Mouse (Mus musculus) heart, adult 2 months (tissue): ENCODE data around the gene Lrrc18. TPM values are rescaled to one million over a fixed set of nuclear protein-coding genes. Genes with fewer than 3 reads are reported as not detected.

Source experiments
- DNase-seq, 2 experiments: peaks; one replicate each; pipeline ENCODE4 v3.0.0; 2021
- H3K27ac ChIP-seq: fragments of 200-600 bp; 2 replicates; pipeline ENCODE4 v1.8.1; 2022
- H3K27me3 ChIP-seq: fragments of 200-500 bp; 2 replicates; pipeline ENCODE4 v1.6.1; 2012; ENCODE audit warnings: mild to moderate bottlenecking, low read length, inconsistent platforms, mixed read lengths; ENCODE audit not compliant: control insufficient read depth, insufficient read depth
- H3K36me3 ChIP-seq: fragments of 200-500 bp; 2 replicates; pipeline ENCODE4 v1.6.1; 2012; ENCODE audit warnings: low read length, inconsistent platforms; ENCODE audit not compliant: control insufficient read depth, insufficient read depth
- H3K4me1 ChIP-seq: fragments of 200-500 bp; 2 replicates; pipeline ENCODE4 v1.6.1; 2011; ENCODE audit warnings: low read length; ENCODE audit not compliant: control insufficient read depth, insufficient read depth
- H3K4me3 ChIP-seq: fragments of 200-600 bp; 2 replicates; pipeline ENCODE4 v1.8.1; 2022
- H3K79me2 ChIP-seq: fragments of 200-500 bp; replicated peaks from 2 replicates; pipeline ENCODE4 v1.6.1; 2012; ENCODE audit warnings: mild to moderate bottlenecking, inconsistent platforms, low read length, moderate library complexity, mixed read lengths; ENCODE audit not compliant: control insufficient read depth, insufficient read depth
- H3K9ac ChIP-seq: fragments of 200-500 bp; 2 replicates; pipeline ENCODE4 v1.6.1; 2012; ENCODE audit warnings: low read depth, mild to moderate bottlenecking, control low read depth, inconsistent platforms, low read length, mixed read lengths
- CTCF ChIP-seq: fragments of 200-600 bp; IDR thresholded peaks from 2 replicates; pipeline ENCODE4 v1.8.1; 2022; ENCODE audit warnings: antibody characterized with exemption, mild to moderate bottlenecking, moderate library complexity
- EP300 ChIP-seq: fragments of 200-500 bp; IDR thresholded peaks from 2 replicates; pipeline ENCODE4 v1.6.1; 2011; ENCODE audit warnings: low read depth, low read length, control low read depth; ENCODE audit not compliant: insufficient read depth
- POLR2A ChIP-seq: fragments of 200-500 bp; IDR thresholded peaks from 2 replicates; pipeline ENCODE4 v1.6.1; 2011; ENCODE audit warnings: mild to moderate bottlenecking, low read depth, low read length, control low read depth; ENCODE audit not compliant: insufficient read depth
- WGBS: fragments of 180-500 bp; shearing (Covaris S2); methylation state at CpG from one replicate; pipeline ENCODE4 v1.1.7; 2018; 5-methylcytosine and 5-hydroxymethylcytosine counted together
- intact Hi-C: fragments of 180-260 bp; cut with DNase I; formaldehyde crosslinking; loops from one replicate; pipeline ENCODE4 v1.15.1; 2025
- polyA plus RNA-seq: library from polyadenylated mRNA; depleted of rRNA; stranded (reverse); fragments of >200 nt; gene quantifications from 2 replicates; pipeline ENCODE4 v1.2.3, GENCODE M21; 2012
- total RNA-seq, 2 experiments: library from RNA; stranded (reverse); gene quantifications; 2 replicates each; pipeline ENCODE4 v1.2.3; 2021

Lrrc18 gene
- total and polyA plus RNA-seq, 3 experiments, result 0.25 to 0.55 (median 0.50) TPM

DNA sequence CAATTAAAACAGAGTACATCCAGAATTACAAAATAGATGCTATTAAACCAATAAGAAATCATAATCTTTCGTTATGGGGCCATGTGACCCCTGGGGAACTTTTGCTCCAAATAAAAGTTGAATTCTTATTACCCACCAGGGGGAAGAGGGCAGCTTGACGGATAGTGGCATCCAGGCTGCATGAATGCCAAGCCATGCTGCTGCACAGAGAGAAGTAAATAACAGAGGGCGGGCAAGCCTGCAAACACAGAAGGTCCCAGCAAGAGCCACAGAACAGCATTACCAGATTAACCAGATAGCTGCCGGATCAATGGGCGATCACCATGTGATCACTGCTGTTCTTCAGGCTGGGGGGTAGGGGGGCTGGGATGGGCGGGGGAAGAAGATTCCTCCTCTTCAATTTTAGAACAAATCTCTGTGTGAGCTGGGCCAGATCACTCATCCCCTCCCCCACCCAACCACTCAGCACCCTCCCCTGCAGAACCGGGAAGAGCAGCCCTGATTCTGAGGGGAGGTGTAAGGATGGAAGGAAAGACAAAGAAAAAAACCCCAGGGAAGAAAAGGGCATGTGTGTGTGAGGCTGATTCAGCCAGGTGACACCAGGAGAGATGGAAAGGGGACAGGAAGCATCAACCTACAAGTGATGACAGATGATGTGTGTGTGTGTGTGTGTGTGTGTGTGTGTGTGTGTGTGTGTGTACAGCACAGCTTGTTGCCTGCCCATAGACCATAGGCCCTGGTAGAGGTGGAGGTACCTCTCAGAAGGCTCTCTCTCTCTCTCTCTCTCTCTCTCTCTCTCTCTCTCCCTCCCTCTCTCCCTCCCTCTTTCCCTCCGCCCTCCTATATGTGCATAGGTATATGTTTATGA, 9.2 kb downstream of the Lrrc18 start:
- Histone ChIP-seq H3K4me1 (no peaks in the 10 kb centered on the region; the same call in 1 of the 2 replicates), H3K9ac (no peak overlapping the region), H3K4me3 (no peak overlapping the region), H3K36me3 (no peaks in the 10 kb centered on the region), H3K27ac (no peak overlapping the region), H3K79me2 (no peaks in the 10 kb centered on the region), H3K27me3 (no peaks in the 10 kb centered on the region)
- WGBS, result 64% methylated on average over 8 of the region's 8 CpGs
- TF ChIP-seq POLR2A (no peak), EP300 (no peak), CTCF (no peak)
- DNase-seq, result no peak
- intact Hi-C loops, result no loop called here

DNA sequence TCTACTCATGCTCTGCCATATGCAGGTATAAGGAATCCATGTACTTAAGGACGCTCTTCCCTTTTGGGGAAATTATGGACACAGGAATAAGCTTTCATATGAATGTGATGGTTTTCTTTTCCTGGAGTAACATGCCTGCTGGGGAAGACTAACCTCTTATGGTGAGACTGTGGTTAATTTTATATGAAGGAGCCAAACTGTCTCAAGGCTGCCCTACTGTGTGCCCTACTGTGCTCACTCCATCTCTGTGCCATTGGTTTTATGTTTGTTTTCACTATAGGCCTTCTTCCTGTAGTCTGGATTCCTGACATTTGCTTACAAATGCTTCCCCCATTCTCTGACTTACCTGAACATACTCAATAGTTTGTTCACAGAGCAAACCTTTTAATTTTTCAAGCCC, 13.9 kb downstream of the Lrrc18 start:
- H3K27me3 ChIP-seq, result no peaks in the 10 kb centered on the region
- WGBS, result 93% methylated on average over 1 of the region's 1 CpGs
- H3K4me1 ChIP-seq, result no peaks in the 10 kb centered on the region
- DNase-seq, result no peak
- H3K36me3 ChIP-seq, result no peaks in the 10 kb centered on the region
- no peak for TF ChIP-seq CTCF
- no peak for TF ChIP-seq POLR2A
- no peak for TF ChIP-seq EP300
- no peak overlapping the region for H3K9ac ChIP-seq
- intact Hi-C loops, result no loop called here
- H3K79me2 ChIP-seq, result no peaks in the 10 kb centered on the region
- H3K4me3 ChIP-seq, result no peak overlapping the region
- no peak overlapping the region for H3K27ac ChIP-seq

DNA sequence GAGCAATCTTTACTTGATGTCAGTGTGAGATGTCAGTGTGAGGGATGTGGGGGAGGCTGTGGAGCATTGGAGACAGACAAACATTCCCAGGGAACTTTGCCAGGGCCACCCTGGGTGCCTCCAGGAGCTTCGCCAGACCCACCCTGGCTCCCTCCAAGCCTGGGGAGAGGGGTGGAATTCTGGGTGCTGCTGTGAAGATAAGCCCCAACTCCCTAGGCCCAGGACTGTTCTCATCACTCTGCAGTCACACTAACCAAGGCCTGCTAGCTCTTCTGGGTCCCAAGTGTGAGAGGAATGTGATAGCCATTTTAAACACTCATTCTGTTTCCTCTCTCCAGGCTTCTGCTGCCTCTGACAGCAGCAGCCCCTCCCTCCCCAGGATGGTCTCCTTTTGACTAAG, 16.5 kb downstream of the Lrrc18 start:
- H3K79me2 ChIP-seq, result no peaks in the 10 kb centered on the region
- no peaks in the 10 kb centered on the region for H3K36me3 ChIP-seq
- H3K27me3 ChIP-seq, result no peaks in the 10 kb centered on the region
- no peak for DNase-seq
- intact Hi-C loops, result no loop called here
- TF ChIP-seq EP300 (no peak), CTCF (no peak), POLR2A (no peak)
- H3K4me3 ChIP-seq, result no peak overlapping the region
- H3K27ac ChIP-seq, result no peak overlapping the region
- WGBS, result 76% methylated on average over 1 of the region's 1 CpGs
- H3K4me1 ChIP-seq, result no peaks in the 10 kb centered on the region
- no peak overlapping the region for H3K9ac ChIP-seq

DNA sequence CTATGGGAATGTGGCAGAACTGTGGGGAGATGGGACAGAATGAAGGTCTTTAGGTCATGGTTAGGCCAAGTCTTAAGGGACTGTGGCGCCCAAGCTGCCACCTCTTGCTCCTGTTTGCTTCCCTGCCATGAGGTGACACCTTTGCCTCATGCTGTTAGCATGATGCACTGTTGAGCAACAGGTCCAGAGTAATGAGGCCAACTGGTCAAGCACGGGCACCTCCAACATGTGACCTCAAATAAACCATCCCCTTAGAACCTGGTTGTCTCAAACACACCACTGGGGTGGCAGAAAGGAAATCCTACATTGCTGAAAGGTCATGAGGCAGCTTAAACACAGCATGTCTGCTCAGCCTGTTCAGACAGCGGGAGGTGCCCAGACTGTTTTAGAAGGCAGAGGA, 27.9 kb downstream of the Lrrc18 start:
- H3K27me3 ChIP-seq, result no peaks in the 10 kb centered on the region
- no peaks in the 10 kb centered on the region for H3K36me3 ChIP-seq
- H3K79me2 ChIP-seq, result no peaks in the 10 kb centered on the region
- no peak overlapping the region for H3K27ac ChIP-seq
- 78% methylated on average over 3 of the region's 3 CpGs for WGBS
- H3K4me1 ChIP-seq, result peaks cover 1% of the 10 kb centered on the region; the same call in 1 of the 2 replicates
- TF ChIP-seq POLR2A, result no peak
- TF ChIP-seq CTCF, result no peak
- TF ChIP-seq EP300, result no peak
- no peak for DNase-seq
- H3K4me3 ChIP-seq, result no peak overlapping the region
- H3K9ac ChIP-seq, result no peak overlapping the region
- intact Hi-C loops, result no loop called here

DNA sequence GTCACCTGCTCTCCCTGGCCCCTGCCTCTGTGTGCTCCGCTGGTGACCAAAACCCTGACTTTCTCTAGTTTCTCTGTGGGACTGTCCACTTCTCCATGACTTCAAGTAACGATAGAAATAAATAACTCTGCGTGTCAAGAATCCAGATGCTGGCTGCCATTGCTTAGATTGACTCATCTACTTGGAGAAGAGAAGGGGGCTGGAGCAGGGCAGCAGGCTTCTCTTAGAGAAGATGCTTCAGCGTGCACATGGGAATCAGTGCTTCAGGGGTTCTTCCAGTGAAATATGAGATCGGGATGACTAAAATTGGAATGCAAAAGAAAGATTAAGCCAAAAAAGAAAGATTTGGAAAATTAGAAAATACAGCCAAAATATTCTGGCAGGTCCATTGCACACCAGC, 28.4 kb downstream of the Lrrc18 start:
- Histone ChIP-seq H3K27ac (no peak overlapping the region), H3K9ac (no peak overlapping the region), H3K4me1 (peaks cover 1% of the 10 kb centered on the region; the same call in 1 of the 2 replicates), H3K36me3 (no peaks in the 10 kb centered on the region), H3K79me2 (no peaks in the 10 kb centered on the region), H3K27me3 (no peaks in the 10 kb centered on the region), H3K4me3 (no peak overlapping the region)
- intact Hi-C loops, result no loop called here
- peak in 1 of 2 experiments; percentile 12 for DNase-seq
- 73% methylated on average over 5 of the region's 5 CpGs for WGBS
- TF ChIP-seq POLR2A, result no peak
- TF ChIP-seq EP300, result no peak
- TF ChIP-seq CTCF, result no peak

DNA sequence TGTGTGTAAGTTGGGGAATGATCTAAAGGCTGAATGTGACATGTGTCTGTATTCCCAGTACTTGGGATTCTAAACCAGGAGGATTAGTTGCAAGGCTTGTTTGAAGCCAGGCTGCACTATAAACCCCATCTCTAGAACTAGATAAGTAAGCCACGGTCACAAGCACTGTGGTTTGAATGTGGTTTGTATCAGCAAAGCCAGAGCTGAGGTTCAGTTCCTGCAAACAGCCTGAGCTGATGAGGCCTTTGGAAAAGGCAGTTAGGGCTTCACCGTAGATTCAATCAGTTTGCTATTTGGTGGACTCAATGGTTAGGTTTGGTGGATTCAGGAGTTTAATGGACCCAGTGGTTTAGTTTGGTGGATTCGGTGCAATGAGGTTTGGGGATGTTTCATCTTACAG, 39.7 kb downstream of the Lrrc18 start:
- H3K4me1 ChIP-seq, result no peaks in the 10 kb centered on the region
- TF ChIP-seq POLR2A (no peak), EP300 (no peak), CTCF (no peak)
- H3K4me3 ChIP-seq, result no peak overlapping the region
- 91% methylated on average over 3 of the region's 3 CpGs for WGBS
- no peaks in the 10 kb centered on the region for H3K27me3 ChIP-seq
- DNase-seq, result no peak
- H3K9ac ChIP-seq, result no peak overlapping the region
- no peaks in the 10 kb centered on the region for H3K36me3 ChIP-seq
- intact Hi-C loops, result no loop called here
- no peaks in the 10 kb centered on the region for H3K79me2 ChIP-seq
- no peak overlapping the region for H3K27ac ChIP-seq
